Mouse (Mus musculus): ENCODE measurements at regions not wholly inside any gene's neighbourhood (a gene's known extent, or its start where the extent isn't known, plus 50 kb on each side); places are given as distances from the start of the nearest gene placed in this dataset.

DNA sequence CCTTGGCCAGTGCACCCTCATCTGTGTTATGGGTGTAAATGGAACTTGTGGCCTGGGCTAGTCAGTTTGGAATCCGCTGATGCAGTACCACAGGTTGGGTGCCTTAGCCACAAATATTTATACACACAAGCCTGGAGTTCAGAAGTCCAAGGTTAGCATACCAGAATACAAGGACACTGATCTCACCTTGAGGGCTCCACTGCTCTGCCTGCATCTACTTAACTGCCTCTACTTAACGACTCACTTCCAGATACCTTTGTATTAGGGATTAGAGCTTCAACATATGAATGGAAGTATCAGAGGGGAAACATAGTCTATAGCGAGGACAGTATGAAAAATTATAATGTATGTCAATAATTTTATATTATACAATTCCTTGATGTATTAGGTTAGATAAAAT is 57.5 kb downstream of the Tmem174 start:
- no peak for DNase-seq (ENCODE audit: low read depth)

DNA sequence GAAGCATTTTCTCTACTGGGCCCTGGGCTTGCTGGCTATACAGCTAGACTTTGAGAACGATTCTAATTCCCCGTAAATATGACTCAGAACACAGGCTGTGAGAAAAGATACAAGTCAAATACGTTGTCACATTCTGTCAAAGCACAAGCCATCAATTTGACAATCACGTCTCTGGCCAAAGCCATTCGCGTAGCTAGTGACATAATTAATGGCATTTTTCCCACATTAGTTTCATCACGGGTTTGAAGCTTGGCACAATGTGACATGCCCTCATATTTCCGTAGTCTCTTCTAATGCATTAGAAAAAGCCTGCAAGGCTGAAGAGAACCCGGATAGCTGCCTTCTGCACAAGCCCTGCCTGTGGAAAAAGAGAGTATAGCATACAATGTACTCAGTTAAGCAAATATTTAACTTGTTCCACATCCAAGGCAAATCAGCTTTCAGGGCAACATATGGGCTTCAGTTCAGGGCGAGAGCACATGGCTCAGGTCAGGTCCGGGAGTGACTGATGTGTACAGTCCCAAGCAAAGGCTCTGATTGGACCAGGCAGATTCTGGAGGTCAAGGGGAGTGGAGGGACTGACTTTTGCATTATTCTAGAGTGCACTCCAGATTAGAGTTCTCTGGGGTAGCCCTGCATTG is 58.7 kb downstream of the Tmem174 start:
- no peak for DNase-seq (ENCODE audit: low read depth)

DNA sequence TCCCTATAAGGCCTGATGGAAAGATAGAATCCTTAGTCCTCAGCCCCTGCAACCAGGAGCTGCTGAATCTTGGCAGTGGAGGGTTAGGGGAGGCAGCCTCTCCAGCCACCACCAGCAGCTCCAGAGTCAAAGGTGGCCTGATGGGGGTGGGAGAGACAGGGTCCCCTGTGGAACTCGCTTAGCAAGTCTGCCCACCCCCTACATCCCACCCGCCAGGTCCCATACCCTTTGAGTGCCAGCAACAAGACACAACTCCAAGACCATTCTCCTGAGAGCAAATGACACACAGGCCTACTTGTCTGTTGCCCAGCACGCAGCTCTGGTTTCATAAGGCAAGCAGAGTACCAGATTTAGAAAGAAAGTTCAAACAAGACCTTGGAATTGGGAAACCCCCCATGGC is 61.1 kb downstream of the Tmem174 start:
- DNase-seq (ENCODE audit: low read depth): no peak

DNA sequence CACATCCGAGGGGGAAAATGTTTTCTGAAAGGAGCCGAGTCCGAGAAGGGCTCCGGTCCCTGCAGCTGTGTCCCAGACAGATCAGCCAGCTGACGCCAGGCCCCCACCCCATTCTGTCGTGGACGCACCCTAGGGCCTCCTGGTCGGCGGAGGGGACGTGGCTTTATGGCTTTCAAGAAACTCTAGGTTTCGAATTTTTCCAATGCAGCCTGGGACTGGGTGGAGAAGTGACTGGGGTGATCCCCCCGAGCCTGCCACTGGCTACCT is 63.2 kb downstream of the Tmem174 start:
- DNase-seq (ENCODE audit: low read depth): no peak

DNA sequence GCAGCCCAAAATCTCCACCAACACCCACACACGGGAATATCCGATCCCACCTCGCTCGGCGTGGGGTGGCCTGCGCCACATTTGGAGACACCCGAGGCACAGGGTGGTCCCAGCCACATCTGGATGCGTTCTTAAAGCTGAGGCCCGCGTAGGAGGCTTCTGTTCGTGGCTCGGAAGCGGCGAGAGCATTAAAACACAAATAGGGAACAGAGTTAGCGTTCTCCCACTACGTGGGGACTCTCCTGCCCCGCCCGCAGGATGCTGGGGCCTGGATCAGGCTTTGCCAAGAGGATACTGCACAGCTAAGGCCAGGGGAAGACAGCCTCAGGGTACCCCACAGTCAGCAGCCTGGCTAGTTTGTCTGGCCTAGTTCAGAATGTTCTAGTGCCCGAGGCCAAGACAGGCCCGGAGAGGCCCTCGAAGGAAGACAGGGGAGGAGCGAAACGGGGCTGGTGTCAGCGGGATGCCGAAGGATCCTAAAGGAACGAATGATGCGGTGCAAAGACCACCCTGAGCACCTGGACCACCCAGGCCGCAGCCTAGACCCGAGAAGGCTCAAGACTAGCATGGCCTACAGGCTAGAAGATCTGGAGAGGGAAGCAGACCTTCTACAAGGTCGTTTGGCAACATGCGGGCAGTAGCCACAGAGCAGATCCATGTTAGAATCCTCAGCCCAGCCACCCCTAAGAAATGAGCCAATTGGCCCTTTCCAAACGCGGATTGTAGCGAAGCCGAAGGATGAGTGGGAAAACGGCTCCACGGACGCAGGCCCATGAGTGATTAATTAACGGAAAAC is 63.8 kb downstream of the Tmem174 start:
- no peak for DNase-seq (ENCODE audit: low read depth)

DNA sequence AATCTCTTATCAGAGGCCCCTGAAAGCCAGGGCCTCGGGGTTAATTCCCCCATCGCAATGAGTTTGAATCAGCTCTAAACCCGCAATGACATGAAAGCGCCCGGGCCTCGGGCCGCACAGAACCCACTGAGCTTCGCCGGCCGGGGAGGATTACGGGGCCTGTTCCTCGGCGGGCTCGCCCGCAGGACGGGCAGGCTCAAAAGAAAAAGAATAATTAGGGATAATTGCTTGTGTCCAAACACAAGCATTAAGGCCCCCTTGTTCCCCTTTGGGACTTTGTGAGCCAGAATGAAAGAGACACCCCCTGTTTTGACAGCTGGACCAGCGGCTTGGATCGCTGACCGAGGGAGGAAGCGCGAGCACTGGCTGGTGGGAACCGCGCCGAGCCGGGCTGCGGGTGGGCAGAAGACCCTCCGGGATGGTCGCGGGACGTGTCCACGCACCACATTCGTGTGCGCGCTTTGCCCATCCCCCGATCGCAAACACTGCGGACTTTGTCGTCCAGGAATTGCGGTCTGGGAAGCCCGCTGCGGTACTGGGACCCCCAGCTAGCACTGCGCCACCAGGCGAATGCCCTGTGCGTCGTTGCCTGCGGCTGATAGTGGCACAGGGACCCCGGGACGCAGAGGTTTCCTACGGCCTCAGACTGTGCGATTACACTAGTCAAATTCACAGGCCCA is 64.5 kb downstream of the Tmem174 start:
- DNase-seq (ENCODE audit: low read depth): no peak

DNA sequence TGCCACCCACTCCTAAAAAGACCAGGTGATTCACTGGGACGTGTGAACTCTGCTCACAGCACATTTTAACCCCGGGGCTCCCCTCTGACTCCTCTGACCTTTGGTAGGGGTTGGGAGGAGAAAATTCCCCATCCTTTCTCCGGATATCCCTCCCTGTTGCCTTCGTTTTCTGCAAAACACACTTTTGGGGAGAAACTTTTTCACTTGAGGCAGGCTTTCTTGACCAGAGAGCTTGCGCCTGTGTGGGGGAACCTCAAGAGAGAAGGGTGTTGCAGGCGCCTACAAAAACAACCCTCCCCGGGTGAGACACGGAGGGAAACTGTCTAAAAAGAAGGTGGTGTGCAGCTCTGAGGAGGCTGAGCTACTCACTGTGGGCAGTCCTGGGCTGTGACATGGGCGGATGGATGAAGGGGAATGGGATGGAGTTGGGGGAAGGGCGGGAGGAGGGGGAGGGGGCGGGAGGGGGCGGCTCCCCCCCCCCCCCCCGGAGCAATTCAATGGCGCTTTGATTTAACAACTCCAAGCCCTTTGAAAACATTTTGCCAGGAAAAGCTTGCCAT is 65.1 kb downstream of the Tmem174 start:
- DNase-seq (ENCODE audit: low read depth): no peak

DNA sequence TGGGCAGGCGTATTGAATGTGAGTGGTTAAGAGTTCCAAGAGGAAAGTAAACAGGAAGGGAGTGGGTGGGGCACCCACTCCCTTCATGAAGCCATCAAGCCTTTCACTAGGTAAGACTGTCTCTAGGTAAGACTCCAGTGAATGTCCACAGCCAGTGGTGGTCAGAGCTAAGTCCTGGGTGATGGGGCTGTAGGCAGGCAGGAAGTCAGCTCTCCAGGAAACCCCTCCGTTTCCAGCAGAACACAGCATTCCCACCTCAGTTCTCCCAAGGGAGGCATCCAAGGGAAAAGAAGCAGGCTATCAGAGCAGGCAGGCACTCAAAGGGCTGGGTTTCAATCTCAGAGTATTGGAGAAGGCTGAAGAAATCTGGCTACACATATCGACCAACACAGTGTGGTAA is 66.2 kb downstream of the Tmem174 start:
- DNase-seq (ENCODE audit: low read depth): no peak

DNA sequence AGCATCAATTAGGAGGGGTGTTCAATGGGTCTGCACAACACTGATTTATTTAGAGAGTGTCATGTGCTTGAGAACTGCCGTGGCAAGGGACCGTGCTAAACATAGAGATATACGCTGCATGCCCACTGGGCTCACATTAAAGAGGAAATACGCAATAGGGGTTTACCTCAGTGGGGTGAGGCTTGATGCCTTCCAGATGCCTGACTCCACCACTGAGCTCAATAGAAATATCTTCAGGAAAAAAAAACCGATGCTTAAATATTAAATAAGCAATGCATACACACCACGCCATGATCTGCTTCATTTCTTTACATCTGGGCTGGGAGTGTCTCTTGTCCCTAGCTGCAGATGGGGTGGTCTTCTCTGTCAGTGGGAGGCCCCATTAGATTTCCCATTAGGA is 63.9 kb upstream of the Gm10320 start:
- DNase-seq (ENCODE audit: low read depth): no peak

DNA sequence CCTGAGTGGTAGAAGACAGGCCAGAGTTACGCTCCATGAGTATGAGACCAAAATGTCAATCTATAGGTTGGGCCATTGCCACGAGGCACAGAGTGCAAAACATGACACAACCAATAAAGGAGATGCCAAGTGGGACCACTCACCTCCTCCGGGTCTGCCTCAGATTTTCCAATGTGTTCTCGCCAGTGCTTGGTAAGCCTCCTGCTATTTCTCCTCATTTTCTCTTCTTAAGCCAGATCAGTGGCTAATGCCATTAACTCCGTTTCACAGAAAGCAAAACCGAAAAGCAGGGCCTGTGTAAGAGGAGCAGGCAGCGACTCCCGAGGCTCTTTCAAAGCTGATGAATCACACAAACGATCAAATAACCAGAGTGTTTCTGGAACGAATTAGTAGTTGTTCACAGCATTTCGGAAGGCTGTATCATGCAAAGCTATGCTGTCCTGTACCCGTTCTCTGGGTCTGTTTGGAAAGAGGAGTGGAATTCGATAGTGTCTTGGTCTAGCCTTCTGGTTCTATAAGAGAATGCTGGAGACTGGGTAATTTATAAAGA is 59.7 kb upstream of the Gm10320 start:
- DNase-seq (ENCODE audit: low read depth): peak; percentile 77

DNA sequence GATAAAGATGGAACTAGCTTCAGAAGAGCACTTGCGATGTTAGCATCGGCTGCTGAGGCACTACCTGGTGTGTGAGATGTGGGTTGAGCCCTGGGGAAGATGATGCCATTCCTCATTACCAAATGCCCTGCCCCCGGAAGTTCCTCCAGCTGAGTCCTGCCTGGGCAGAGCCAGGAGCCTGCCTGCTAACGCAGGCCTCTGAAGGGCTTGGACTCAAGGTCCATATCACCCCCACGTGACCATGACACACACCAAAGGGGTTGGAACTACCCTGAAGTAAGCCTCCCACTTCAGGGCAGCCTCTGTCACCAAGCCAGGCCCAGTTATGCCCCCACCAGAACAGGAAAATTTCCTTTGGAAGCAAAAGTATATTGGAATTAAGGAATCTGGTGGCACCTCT is 55.4 kb upstream of the Gm10320 start:
- DNase-seq (ENCODE audit: low read depth): peak; percentile 27

DNA sequence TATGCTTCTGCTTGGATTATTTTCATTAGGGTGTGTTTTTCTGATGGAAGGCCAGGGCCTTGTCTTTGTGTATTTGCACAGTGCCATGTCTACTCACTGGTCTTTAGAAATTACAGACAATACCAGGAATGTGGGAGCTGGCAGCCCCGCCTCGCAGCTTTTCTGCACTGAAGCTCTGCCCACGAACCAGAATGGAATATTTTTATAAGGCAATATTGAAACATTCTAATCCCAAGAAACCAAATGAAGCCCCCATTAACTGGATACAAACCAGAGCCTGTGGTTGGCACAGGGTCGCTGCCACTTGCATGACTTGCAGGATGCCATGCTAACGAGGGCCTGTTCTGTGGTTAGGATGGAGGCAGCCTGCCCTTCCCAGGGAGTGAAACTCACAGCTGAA is 54.3 kb upstream of the Gm10320 start:
- DNase-seq (ENCODE audit: low read depth): no peak

DNA sequence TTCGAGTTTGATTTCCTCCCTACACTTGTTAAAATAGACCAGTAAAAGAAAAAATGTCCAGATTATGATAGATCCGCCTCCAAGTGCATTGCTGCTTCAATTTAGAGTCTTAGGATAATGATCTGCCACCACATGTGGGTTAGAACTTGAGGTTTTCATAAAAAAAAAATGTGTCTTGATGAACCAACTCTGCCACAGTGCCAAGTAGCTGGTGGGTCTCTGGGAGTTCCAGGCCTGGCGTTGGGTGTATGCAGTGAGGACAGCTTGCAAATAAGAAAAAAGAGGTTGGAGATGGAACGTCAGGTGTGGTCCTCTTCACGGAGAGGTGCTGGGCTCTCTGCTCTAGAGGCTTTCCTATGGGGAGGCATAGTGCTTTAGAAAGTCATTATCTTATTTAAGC is 53.6 kb upstream of the Gm10320 start:
- DNase-seq (ENCODE audit: low read depth): no peak

DNA sequence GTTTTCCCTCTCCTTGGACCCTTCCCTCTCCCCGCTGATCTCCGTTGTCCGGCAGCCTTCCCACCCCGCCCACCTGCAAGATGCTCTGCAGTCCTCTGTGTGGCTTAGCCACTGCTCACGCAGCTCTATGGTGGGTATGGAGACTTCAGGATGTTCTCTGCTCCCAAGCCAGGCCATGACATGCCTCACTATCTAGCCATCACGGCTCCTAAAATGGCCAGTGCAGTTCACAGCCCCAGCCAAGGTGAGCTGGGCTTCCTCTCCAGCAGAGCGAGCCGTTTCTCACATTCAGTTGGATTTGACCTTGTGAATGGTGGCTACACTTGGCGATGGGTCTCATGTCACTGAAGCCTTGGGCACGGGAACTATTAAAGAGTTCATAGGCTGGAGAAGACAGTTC is 52.2 kb upstream of the Gm10320 start:
- no peak for DNase-seq (ENCODE audit: low read depth)
